Mouse (Mus musculus) CH12.LX (cell line): ENCODE data around the gene Capn2. TPM values are rescaled to one million over a fixed set of nuclear protein-coding genes. Genes with fewer than 3 reads are reported as not detected.
A peak's percentile ranks its signal among the peaks of the same experiment; 100 is the strongest.

Experiments used
- DNase-seq: peaks from one replicate; pipeline ENCODE4 v3.0.0-alpha.2; 2013; ENCODE audit errors: extremely low read depth
- H3K27ac ChIP-seq: 2 replicates; pipeline ENCODE4 v1.5.1; 2012; ENCODE audit warnings: low read depth, mild to moderate bottlenecking, control low read depth, moderate library complexity; ENCODE audit not compliant: insufficient read depth
- H3K27me3 ChIP-seq: replicated peaks from 2 replicates; pipeline ENCODE3; 2012; ENCODE audit warnings: inconsistent platforms
- H3K36me3 ChIP-seq, 2 experiments: replicated peaks in 1 of 2; 2 replicates each; pipeline versions ENCODE3 to v1.6.1; 2012; ENCODE audit warnings: inconsistent platforms in 1 of 2, low read length in 1 of 2, mild to moderate bottlenecking in 1 of 2, mixed read lengths in 1 of 2, moderate library complexity in 1 of 2; ENCODE audit not compliant: control insufficient read depth in 1 of 2, insufficient read depth in 1 of 2
- H3K4me1 ChIP-seq, 2 experiments: 2 replicates each; pipeline ENCODE4 v1.6.1; 2012; ENCODE audit warnings: inconsistent platforms in 1 of 2, moderate library complexity in 1 of 2; ENCODE audit not compliant: insufficient read depth in 2 of 2, control insufficient read depth in 1 of 2
- H3K4me2 ChIP-seq: 2 replicates; pipeline ENCODE4 v1.6.1; 2012; ENCODE audit warnings: low read depth, mild to moderate bottlenecking, control low read depth; ENCODE audit not compliant: poor library complexity, insufficient read depth, severe bottlenecking
- H3K4me3 ChIP-seq, 3 experiments: fragments of 150-350 bp in 1 of 3; sonication (generic) in 1 of 3; replicated peaks in 1 of 3; 2 replicates each; pipeline versions ENCODE3 to v1.5.1; 2011 to 2012; ENCODE audit warnings: low read depth in 2 of 3, low read length in 2 of 3, mild to moderate bottlenecking in 2 of 3, moderate library complexity in 2 of 3, control low read depth in 1 of 3, improper control_type of control experiment in 1 of 3, inconsistent platforms in 1 of 3, mixed read lengths in 1 of 3; ENCODE audit not compliant: poor library complexity in 1 of 3
- H3K79me2 ChIP-seq: replicated peaks from 2 replicates; pipeline ENCODE4 v1.6.1; 2012; ENCODE audit warnings: mild to moderate bottlenecking, moderate library complexity; ENCODE audit not compliant: control insufficient read depth, poor library complexity, insufficient read depth, severe bottlenecking; ENCODE audit errors: extremely low read depth
- H3K9ac ChIP-seq: 2 replicates; pipeline ENCODE4 v1.6.1; 2012; ENCODE audit warnings: low read depth, mild to moderate bottlenecking, control low read depth, moderate library complexity; ENCODE audit not compliant: insufficient read depth
- H3K9me3 ChIP-seq: replicated peaks from 2 replicates; pipeline ENCODE3; 2012; ENCODE audit warnings: low read length, inconsistent platforms, mixed read lengths
- BHLHE40 ChIP-seq: IDR thresholded peaks from 2 replicates; pipeline ENCODE4 v1.6.1; 2011; ENCODE audit warnings: mild to moderate bottlenecking, low read depth, low read length, improper control_type of control experiment
- CHD2 ChIP-seq: IDR thresholded peaks from 2 replicates; pipeline ENCODE4 v1.6.1; 2011; ENCODE audit warnings: low read length, improper control_type of control experiment
- E2F4 ChIP-seq: IDR thresholded peaks from 2 replicates; pipeline ENCODE4 v1.6.1; 2011; ENCODE audit warnings: low read depth, low read length, improper control_type of control experiment; ENCODE audit not compliant: insufficient replicate concordance
- ELF1 ChIP-seq: IDR thresholded peaks from 2 replicates; pipeline ENCODE4 v1.6.1; 2014; ENCODE audit warnings: low read depth, mild to moderate bottlenecking, inconsistent platforms, low read length, improper control_type of control experiment
- EP300 ChIP-seq: IDR thresholded peaks from 2 replicates; pipeline ENCODE4 v1.6.1; 2011; ENCODE audit warnings: low read length, improper control_type of control experiment
- GABPA ChIP-seq: IDR thresholded peaks from 2 replicates; pipeline ENCODE4 v1.6.1; 2012; ENCODE audit warnings: low read depth, low read length, improper control_type of control experiment, inconsistent platforms; ENCODE audit not compliant: insufficient replicate concordance
- HCFC1 ChIP-seq: IDR thresholded peaks from 2 replicates; pipeline ENCODE4 v1.6.1; 2012; ENCODE audit warnings: low read depth, mild to moderate bottlenecking, inconsistent platforms, low read length, improper control_type of control experiment
- IRF4 ChIP-seq: IDR thresholded peaks from 2 replicates; pipeline ENCODE4 v1.6.1; 2014; ENCODE audit warnings: low read depth, mild to moderate bottlenecking, inconsistent platforms, low read length, improper control_type of control experiment
- JUND ChIP-seq: conservative IDR thresholded peaks from 2 replicates; pipeline ENCODE4 v1.6.1; 2011; ENCODE audit warnings: low read depth, low read length, improper control_type of control experiment
- KAT2A ChIP-seq: IDR thresholded peaks from 2 replicates; pipeline ENCODE4 v1.6.1; 2012; ENCODE audit warnings: low read length, improper control_type of control experiment, inconsistent platforms; ENCODE audit not compliant: insufficient replicate concordance
- MXI1 ChIP-seq: IDR thresholded peaks from 2 replicates; pipeline ENCODE4 v1.6.1; 2011; ENCODE audit warnings: mild to moderate bottlenecking, low read depth, low read length, improper control_type of control experiment
- MYC ChIP-seq: IDR thresholded peaks from 2 replicates; pipeline ENCODE4 v1.6.1; 2011; ENCODE audit warnings: low read depth, mild to moderate bottlenecking, improper control_type of control experiment, low read length
- NELFE ChIP-seq: IDR thresholded peaks from 2 replicates; pipeline ENCODE4 v1.6.1; 2011; ENCODE audit warnings: low read depth, low read length, improper control_type of control experiment
- NRF1 ChIP-seq: IDR thresholded peaks from 2 replicates; pipeline ENCODE4 v1.6.1; 2014; ENCODE audit warnings: low read depth, mild to moderate bottlenecking, inconsistent platforms, low read length, improper control_type of control experiment, moderate library complexity
- PAX5 ChIP-seq: IDR thresholded peaks from 2 replicates; pipeline ENCODE4 v1.6.1; 2012; ENCODE audit warnings: low read length, inconsistent platforms, mixed read lengths
- POLR2A ChIP-seq: IDR thresholded peaks from 2 replicates; pipeline ENCODE4 v1.6.1; 2011; ENCODE audit warnings: low read depth, mild to moderate bottlenecking, improper control_type of control experiment, low read length
- POLR2AphosphoS2 ChIP-seq: IDR thresholded peaks from 2 replicates; pipeline ENCODE4 v1.6.1; 2011; ENCODE audit warnings: low read depth, low read length, improper control_type of control experiment
- SIN3A ChIP-seq: IDR thresholded peaks from 2 replicates; pipeline ENCODE4 v1.6.1; 2012; ENCODE audit warnings: low read length, improper control_type of control experiment, inconsistent platforms
- SMC3 ChIP-seq: IDR thresholded peaks from 2 replicates; pipeline ENCODE4 v1.6.1; 2011; ENCODE audit warnings: low read depth, low read length, improper control_type of control experiment
- TBP ChIP-seq: conservative IDR thresholded peaks from 2 replicates; pipeline ENCODE4 v1.6.1; 2011; ENCODE audit warnings: low read depth, low read length, improper control_type of control experiment
- USF1 ChIP-seq: IDR thresholded peaks from 2 replicates; pipeline ENCODE4 v1.6.1; 2014; ENCODE audit warnings: low read depth, mild to moderate bottlenecking, inconsistent platforms, low read length, improper control_type of control experiment
- USF2 ChIP-seq: conservative IDR thresholded peaks from 2 replicates; pipeline ENCODE4 v1.6.1; 2011; ENCODE audit warnings: low read depth, low read length, improper control_type of control experiment
- ZMIZ1 ChIP-seq: IDR thresholded peaks from 2 replicates; pipeline ENCODE4 v1.6.1; 2012; ENCODE audit warnings: low read depth, mild to moderate bottlenecking, inconsistent platforms, low read length, improper control_type of control experiment
- ZNF384 ChIP-seq: IDR thresholded peaks from 2 replicates; pipeline ENCODE4 v1.6.1; 2012; ENCODE audit warnings: low read depth, low read length, improper control_type of control experiment, inconsistent platforms
- dilution Hi-C: fragments of 300-500 bp; cut with MboI; formaldehyde crosslinking; loops from 2 replicates; pipeline ENCODE4 v1.14.3; 2020; ENCODE audit warnings: low sequenced_read_pairs; ENCODE audit not compliant: extremely low pct_unique_long_range_greater_than_20kb, extremely low pct_ligation_motif_present
- in situ Hi-C: fragments of 300-500 bp; cut with MboI; formaldehyde crosslinking; loops from 3 replicates; pipeline ENCODE4 v1.14.3; 2019; ENCODE audit warnings: low sequenced_read_pairs, low pct_ligation_motif_present, low pct_unique_long_range_greater_than_20kb, mixed read lengths
- polyA plus RNA-seq: library from polyadenylated mRNA; unstranded; fragments of >175 nt; gene quantifications from 2 replicates; pipeline ENCODE4 v1.2.1, GENCODE M21; 2012; ENCODE audit warnings: low read depth; ENCODE audit not compliant: insufficient read length
- total RNA-seq, 2 experiments: library from RNA; depleted of rRNA; stranded (reverse); fragments of 300-350 nt in 1 of 2; fragments of >200 nt in 1 of 2; gene quantifications; 2 replicates each; pipeline ENCODE4 v1.2.3; 2012 to 2014

The Capn2 gene
- total and polyA plus RNA-seq, 3 experiments: 10.9 to 28.1 (median 15.0) TPM

- TF ChIP-seq ELF1 (peak; percentile 71), EP300 (no peak), IRF4 (peak; percentile 54; the same call in 1 of the 2 replicates), ZMIZ1 (no peak), USF2 (peak; percentile 56; the same call in 1 of the 2 replicates), NRF1 (peak; percentile 84), GABPA (no peak), HCFC1 (peak; percentile 55; the same call in 1 of the 2 replicates), POLR2A (peak; percentile 69), POLR2AphosphoS2 (no peak)
Observed at GRCm38 (mm10) chr1:182489803-182490452, 27.5 kb downstream of the Capn2 start (continued).

- dilution Hi-C loops: no loop called here
Observed at GRCm38 (mm10) chr1:182488503-182488902, 28.9 kb downstream of the Capn2 start.

GRCm38 (mm10) chr1:182483910-182484274 lies 33.5 kb downstream of the Capn2 start:
- Histone ChIP-seq H3K27me3 (no peaks in the 10 kb centered on the region), H3K9ac (no peak overlapping the region), H3K27ac (no peak overlapping the region), H3K4me3 (no peak overlapping the region), H3K4me1 (no peaks in the 10 kb centered on the region), H3K36me3 (peaks cover 39 to 80% of the 10 kb centered on the region in 2 experiments), H3K9me3 (no peaks in the 10 kb centered on the region), H3K79me2 (no peaks in the 10 kb centered on the region), H3K4me2 (no peak overlapping the region)
- DNase-seq: no peak
- dilution Hi-C loops (no loop called here), in situ Hi-C loops (no loop called here)
- no peak for TF ChIP-seq HCFC1
- TF ChIP-seq EP300: no peak
- TF ChIP-seq TBP: no peak
- TF ChIP-seq POLR2AphosphoS2: no peak
- TF ChIP-seq CHD2: no peak
- no peak for TF ChIP-seq USF2

More at GRCm38 (mm10) chr1:182488503-182488902, 28.9 kb downstream of the Capn2 start:
- Histone ChIP-seq H3K27ac (no peak overlapping the region), H3K4me1 (peaks cover 5 to 12% of the 10 kb centered on the region in 2 experiments; a peak in 3 of 4 replicates), H3K9me3 (no peaks in the 10 kb centered on the region), H3K36me3 (peaks cover 23 to 56% of the 10 kb centered on the region in 2 experiments), H3K79me2 (no peaks in the 10 kb centered on the region), H3K27me3 (no peaks in the 10 kb centered on the region), H3K4me3 (no peak overlapping the region), H3K9ac (no peak overlapping the region), H3K4me2 (no peak overlapping the region)
- no peak for DNase-seq
- in situ Hi-C loops: no loop called here
- TF ChIP-seq ELF1: no peak
- no peak for TF ChIP-seq POLR2AphosphoS2
- TF ChIP-seq MXI1: no peak
- TF ChIP-seq NELFE: no peak
- TF ChIP-seq ZNF384: no peak
- TF ChIP-seq E2F4: no peak
- no peak for TF ChIP-seq EP300
- no peak for TF ChIP-seq SMC3
- TF ChIP-seq TBP: no peak
- no peak for TF ChIP-seq SIN3A
- TF ChIP-seq BHLHE40: no peak
- no peak for TF ChIP-seq JUND
- no peak for TF ChIP-seq NRF1
- TF ChIP-seq MYC: no peak
- no peak for TF ChIP-seq PAX5
- no peak for TF ChIP-seq KAT2A
- no peak for TF ChIP-seq USF1
